Mouse (Mus musculus) c-Kit-positive CD71-positive TER-119-positive erythroid progenitor cells, embryonic 14.5 days (primary cell): Measurements from ENCODE around the gene Ntm.

ENCODE experiments used
- DNase-seq: peaks from one replicate; pipeline ENCODE4 v3.0.0-alpha.2; 2013; ENCODE audit warnings: low spot score

The Ntm gene

GRCm38 (mm10) chr9:29130717-29131292, 832.1 kb downstream of the Ntm start:
- DNase-seq = no peak

- DNase-seq = no peak
Observed at GRCm38 (mm10) chr9:29130316-29130715, 832.6 kb downstream of the Ntm start.

GRCm38 (mm10) chr9:29128416-29128815, 834.5 kb downstream of the Ntm start:
- DNase-seq = no peak

- no peak for DNase-seq
Observed at GRCm38 (mm10) chr9:29124455-29124854, 838.5 kb downstream of the Ntm start.

GRCm38 (mm10) chr9:29123828-29124227, 839.1 kb downstream of the Ntm start:
- DNase-seq = no peak

GRCm38 (mm10) chr9:29117561-29118112, 845.3 kb downstream of the Ntm start:
- DNase-seq = no peak

- no peak for DNase-seq
Observed at GRCm38 (mm10) chr9:29115337-29115736, 847.6 kb downstream of the Ntm start.

GRCm38 (mm10) chr9:29106771-29107170, 856.2 kb downstream of the Ntm start:
- DNase-seq = no peak

GRCm38 (mm10) chr9:29104442-29104841, 858.5 kb downstream of the Ntm start:
- DNase-seq = no peak

- no peak for DNase-seq
Observed at GRCm38 (mm10) chr9:29103993-29104392, 858.9 kb downstream of the Ntm start.

GRCm38 (mm10) chr9:29100624-29101023, 862.3 kb downstream of the Ntm start:
- DNase-seq = no peak

GRCm38 (mm10) chr9:29092443-29092842, 870.5 kb downstream of the Ntm start:
- DNase-seq = no peak

- DNase-seq = no peak
Observed at GRCm38 (mm10) chr9:29088657-29089056, 874.3 kb downstream of the Ntm start.

- no peak for DNase-seq
Observed at GRCm38 (mm10) chr9:29087656-29088055, 875.3 kb downstream of the Ntm start.

- no peak for DNase-seq
Observed at GRCm38 (mm10) chr9:29087171-29087570, 875.8 kb downstream of the Ntm start.

GRCm38 (mm10) chr9:29075924-29076577, 886.9 kb downstream of the Ntm start:
- no peak for DNase-seq

- no peak for DNase-seq
Observed at GRCm38 (mm10) chr9:29075243-29075642, 887.7 kb downstream of the Ntm start.

- no peak for DNase-seq
Observed at GRCm38 (mm10) chr9:29074494-29074893, 888.4 kb downstream of the Ntm start.

GRCm38 (mm10) chr9:29071997-29072396, 890.9 kb downstream of the Ntm start:
- no peak for DNase-seq

- DNase-seq = no peak
Observed at GRCm38 (mm10) chr9:29067572-29067971, 895.4 kb downstream of the Ntm start.

GRCm38 (mm10) chr9:29060293-29060692, 902.6 kb downstream of the Ntm start:
- no peak for DNase-seq

GRCm38 (mm10) chr9:29058811-29059210, 904.1 kb downstream of the Ntm start:
- no peak for DNase-seq

- no peak for DNase-seq
Observed at GRCm38 (mm10) chr9:29055637-29056036, 907.3 kb downstream of the Ntm start.

GRCm38 (mm10) chr9:29036466-29036865, 926.5 kb downstream of the Ntm start:
- DNase-seq = no peak
